Mouse (Mus musculus): ENCODE results near the gene Ksr1. TPM values are rescaled to one million over a fixed set of nuclear protein-coding genes. Genes with fewer than 3 reads are reported as not detected.

The Ksr1 gene
- total RNA-seq, 2 experiments from 2014 or later: 57.2 to 59.8 TPM

DNA sequence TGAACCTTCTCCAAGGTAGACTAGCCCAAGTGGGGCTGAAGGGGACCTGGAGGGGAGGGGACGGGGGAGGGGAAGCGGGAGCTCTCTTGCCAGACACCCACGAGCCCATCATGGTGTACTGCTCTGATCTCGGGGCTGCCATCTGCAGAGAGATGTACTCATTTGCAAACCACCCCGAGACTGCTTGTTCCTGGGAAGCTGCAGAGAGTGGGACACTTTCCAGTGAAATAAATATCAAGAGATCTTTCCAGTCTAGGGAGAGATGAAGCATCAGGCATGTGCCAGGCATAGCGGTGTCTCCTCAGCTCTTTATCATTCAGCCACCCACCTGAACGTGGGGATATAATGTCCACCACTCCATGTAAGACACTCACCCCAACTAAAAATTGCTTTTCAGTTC lies 25.8 kb upstream of the Ksr1 start:
- intact Hi-C loops (cut with DNase I): no loop called here
- no peak overlapping the region for H3K27ac ChIP-seq
- no peak overlapping the region for H3K4me3 ChIP-seq
- no peak for TF ChIP-seq CTCF (IDR thresholded peaks at IDR 0.05)
- DNase-seq (ENCODE audit: extremely low spot score in 1 of 2, low spot score in 2 of 2): peak in 1 of 2 experiments; percentile 31

GRCm38 (mm10) chr11:79166582-79167300 lies 20.5 kb upstream of the Ksr1 start:
- intact Hi-C loops (cut with DNase I): no loop called here
- no peak for DNase-seq (ENCODE audit: extremely low spot score in 1 of 2, low spot score in 2 of 2)
- Histone ChIP-seq H3K27ac (no peak overlapping the region), H3K4me3 (no peak overlapping the region)
- no peak for TF ChIP-seq CTCF (IDR thresholded peaks at IDR 0.05)

GRCm38 (mm10) chr11:79161077-79161758 lies 15.0 kb upstream of the Ksr1 start:
- intact Hi-C loops (cut with DNase I): no loop called here
- no peak overlapping the region for H3K4me3 ChIP-seq
- TF ChIP-seq CTCF (IDR thresholded peaks at IDR 0.05): no peak
- no peak for DNase-seq (ENCODE audit: extremely low spot score in 1 of 2, low spot score in 2 of 2)
- H3K27ac ChIP-seq: no peak overlapping the region

DNA sequence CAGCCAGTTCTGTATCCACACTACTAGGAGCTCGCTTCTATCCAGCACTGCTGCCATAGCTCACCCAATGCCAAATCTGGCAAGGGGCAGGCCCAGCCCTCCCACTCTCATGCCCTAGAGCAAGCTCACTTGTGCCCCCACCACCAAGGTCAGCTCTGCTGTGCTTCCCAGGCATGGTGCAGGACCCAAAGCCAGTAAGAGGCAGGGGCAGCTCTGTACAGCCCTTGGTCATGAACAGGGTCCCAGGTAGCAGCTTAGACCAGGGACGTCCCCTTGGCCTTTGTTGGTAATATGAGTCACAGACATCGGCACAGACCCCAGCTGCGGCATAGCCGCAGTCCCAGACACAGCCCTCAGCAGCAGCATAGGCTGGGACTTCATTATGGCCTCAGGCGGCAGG lies 13.9 kb upstream of the Ksr1 start:
- Histone ChIP-seq H3K4me3 (no peak overlapping the region), H3K27ac (no peak overlapping the region)
- TF ChIP-seq CTCF (IDR thresholded peaks at IDR 0.05): no peak
- intact Hi-C loops (cut with DNase I): no loop called here
- no peak for DNase-seq (ENCODE audit: extremely low spot score in 1 of 2, low spot score in 2 of 2)

- Histone ChIP-seq H3K27ac (no peak overlapping the region), H3K4me3 (no peak overlapping the region)
- intact Hi-C loops (cut with DNase I): no loop called here
- no peak for TF ChIP-seq CTCF (IDR thresholded peaks at IDR 0.05)
- DNase-seq (ENCODE audit: extremely low spot score in 1 of 2, low spot score in 2 of 2): no peak
These were observed 11.5 kb upstream of the Ksr1 start for GRCm38 (mm10) chr11:79157729-79158128.

DNA sequence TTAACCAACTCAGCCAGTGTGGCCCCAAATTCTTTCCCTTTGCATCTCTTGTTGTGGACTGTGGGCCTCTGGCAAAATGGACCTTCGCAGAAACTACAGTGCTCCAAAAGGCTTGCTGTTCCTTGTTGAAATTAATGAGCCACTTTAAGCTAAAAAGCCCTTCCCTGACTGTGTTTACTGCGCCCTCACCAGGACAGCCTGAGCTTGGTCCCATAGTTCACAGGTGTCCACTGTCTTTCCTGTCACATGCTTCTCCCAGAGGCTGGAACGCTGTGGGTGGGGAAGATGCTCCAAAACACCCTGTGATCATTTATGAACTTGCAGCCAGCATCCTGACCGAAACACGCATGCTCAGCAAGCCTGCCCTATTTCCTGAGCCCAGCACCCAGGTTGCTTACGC lies 9.1 kb upstream of the Ksr1 start:
- intact Hi-C loops (cut with DNase I): no loop called here

GRCm38 (mm10) chr11:79152696-79153095 lies 6.5 kb upstream of the Ksr1 start:
- no peak overlapping the region for H3K27ac ChIP-seq
- TF ChIP-seq CTCF (IDR thresholded peaks at IDR 0.05): no peak
- no peak overlapping the region for H3K4me3 ChIP-seq
- DNase-seq (ENCODE audit: extremely low spot score in 1 of 2, low spot score in 2 of 2): no peak
- intact Hi-C loops (cut with DNase I): no loop called here

More for the DNA sequence above, 9.1 kb upstream of the Ksr1 start:
- H3K27ac ChIP-seq: no peak overlapping the region
- no peak overlapping the region for H3K4me3 ChIP-seq
- no peak for DNase-seq (ENCODE audit: extremely low spot score in 1 of 2, low spot score in 2 of 2)
- peak; percentile 23 for TF ChIP-seq CTCF (IDR thresholded peaks at IDR 0.05)

- no peak for DNase-seq (ENCODE audit: extremely low spot score in 1 of 2, low spot score in 2 of 2)
- H3K27ac ChIP-seq: no peak overlapping the region
- no peak for TF ChIP-seq CTCF (IDR thresholded peaks at IDR 0.05)
- intact Hi-C loops (cut with DNase I): no loop called here
- H3K4me3 ChIP-seq: no peak overlapping the region
These were observed 5.7 kb upstream of the Ksr1 start for GRCm38 (mm10) chr11:79151874-79152273.

GRCm38 (mm10) chr11:79150301-79150700 lies 4.1 kb upstream of the Ksr1 start:
- DNase-seq (ENCODE audit: extremely low spot score in 1 of 2, low spot score in 2 of 2): no peak
- no peak for TF ChIP-seq CTCF (IDR thresholded peaks at IDR 0.05)
- intact Hi-C loops (cut with DNase I): no loop called here
- no peak overlapping the region for H3K4me3 ChIP-seq
- H3K27ac ChIP-seq: no peak overlapping the region

DNA sequence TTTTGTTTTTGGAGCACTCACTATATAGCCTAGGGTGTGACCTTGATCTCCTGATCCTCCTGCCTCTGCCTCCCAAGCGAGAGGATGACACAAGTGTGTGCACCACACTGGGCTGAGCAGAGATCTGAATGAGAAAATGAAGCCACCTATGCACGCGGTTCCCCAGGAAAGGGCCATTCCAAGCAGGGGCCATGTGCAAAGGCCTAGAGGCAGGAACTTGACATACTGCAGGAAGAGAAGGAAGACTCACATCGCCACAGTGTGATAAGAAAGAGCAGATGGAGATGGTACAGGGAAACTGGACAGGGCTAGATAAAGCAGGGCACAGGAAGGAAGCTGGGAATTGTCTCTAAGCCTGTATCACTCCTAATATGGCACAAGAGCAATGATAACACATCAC lies 3.1 kb upstream of the Ksr1 start:
- no peak overlapping the region for H3K4me3 ChIP-seq
- no peak for DNase-seq (ENCODE audit: extremely low spot score in 1 of 2, low spot score in 2 of 2)
- TF ChIP-seq CTCF (IDR thresholded peaks at IDR 0.05): no peak
- intact Hi-C loops (cut with DNase I): loop anchor here (5.0 kb wide), 1 partner anchor 117 kb away; no protein-coding TSS in a partner anchor
- H3K27ac ChIP-seq: no peak overlapping the region

DNA sequence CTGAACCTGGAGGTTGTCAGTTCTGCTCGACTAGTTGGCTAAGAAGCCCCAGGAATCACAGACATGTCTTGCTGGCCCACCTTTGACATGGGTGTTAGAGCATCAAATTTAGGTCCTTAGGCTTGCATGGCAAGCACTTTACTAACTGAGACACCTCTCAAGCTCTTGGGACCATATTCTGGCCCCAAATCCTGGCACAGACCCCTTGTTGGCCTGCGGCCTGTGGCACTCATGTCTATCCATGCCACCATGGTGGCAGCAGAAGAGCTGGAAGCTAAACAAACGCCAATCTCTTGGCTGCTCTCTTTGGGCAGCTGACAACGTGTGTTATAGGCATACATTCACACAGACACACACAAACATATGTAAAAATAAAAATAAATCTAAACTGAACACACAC lies 2.6 kb upstream of the Ksr1 start:
- Histone ChIP-seq H3K27ac (no peak overlapping the region), H3K4me3 (no peak overlapping the region)
- DNase-seq (ENCODE audit: extremely low spot score in 1 of 2, low spot score in 2 of 2): no peak
- intact Hi-C loops (cut with DNase I): loop anchor here (5.0 kb wide), 1 partner anchor 116 kb away; no protein-coding TSS in a partner anchor
- no peak for TF ChIP-seq CTCF (IDR thresholded peaks at IDR 0.05)

All from left cerebral cortex, adult 2 months (tissue).